Mouse (Mus musculus) liver, embryonic 12.5 days (tissue): ENCODE measurements at regions not wholly inside any gene's neighbourhood (a gene's known extent, or its start where the extent isn't known, plus 50 kb on each side); places are given as distances from the start of the nearest gene placed in this dataset.

Experiments used
- ATAC-seq: fragments of 200-750 bp; cut with Nextera tagmentation; 2 replicates; pipeline ENCODE4 v1.8.0; 2017; ENCODE audit warnings: moderate number of reproducible peaks, mild to moderate bottlenecking, moderate library complexity
- H3K27ac ChIP-seq: fragments of 300-500 bp; sonication (generic); 2 replicates; pipeline ENCODE4 v1.5.1; 2016; ENCODE audit warnings: mild to moderate bottlenecking
- H3K27me3 ChIP-seq: fragments of 300-500 bp; sonication (generic); replicated peaks from 2 replicates; pipeline ENCODE4 v1.6.1; 2016; ENCODE audit warnings: mild to moderate bottlenecking, moderate library complexity
- H3K36me3 ChIP-seq: fragments of 300-500 bp; sonication (generic); 2 replicates; pipeline ENCODE4 v1.6.1; 2016; ENCODE audit warnings: mild to moderate bottlenecking, moderate library complexity
- H3K4me1 ChIP-seq: fragments of 300-500 bp; sonication (generic); 2 replicates; pipeline ENCODE4 v1.6.1; 2016
- H3K4me2 ChIP-seq: fragments of 300-500 bp; sonication (generic); 2 replicates; pipeline ENCODE4 v1.6.1; 2016; ENCODE audit warnings: mild to moderate bottlenecking, moderate library complexity
- H3K4me3 ChIP-seq: fragments of 300-500 bp; sonication (generic); 2 replicates; pipeline ENCODE4 v1.5.1; 2016; ENCODE audit warnings: mild to moderate bottlenecking, moderate library complexity
- H3K9ac ChIP-seq: fragments of 300-500 bp; sonication (generic); 2 replicates; pipeline ENCODE4 v1.6.1; 2016; ENCODE audit warnings: mild to moderate bottlenecking, moderate library complexity
- H3K9me3 ChIP-seq: fragments of 300-500 bp; sonication (generic); replicated peaks from 2 replicates; pipeline ENCODE4 v1.6.1; 2016; ENCODE audit warnings: mild to moderate bottlenecking, moderate library complexity
- WGBS: fragments of 180-500 bp; shearing (Covaris S2); methylation state at CpG from one replicate; pipeline ENCODE4 v1.1.7; 2016; ENCODE audit not compliant: insufficient replicate concordance; 5-methylcytosine and 5-hydroxymethylcytosine counted together

- Histone ChIP-seq H3K4me1 (no peaks in the 10 kb centered on the region), H3K27me3 (no peaks in the 10 kb centered on the region), H3K9me3 (no peaks in the 10 kb centered on the region), H3K36me3 (no peaks in the 10 kb centered on the region), H3K9ac (no peak overlapping the region), H3K4me2 (no peak overlapping the region), H3K27ac (no peak overlapping the region), H3K4me3 (no peak overlapping the region)
- no peak for ATAC-seq
- 74% methylated on average over 6 of the region's 6 CpGs for WGBS
These were observed 537.9 kb downstream of the Tm4sf1 start for GRCm38 (mm10) chr3:56763896-56764295.

DNA sequence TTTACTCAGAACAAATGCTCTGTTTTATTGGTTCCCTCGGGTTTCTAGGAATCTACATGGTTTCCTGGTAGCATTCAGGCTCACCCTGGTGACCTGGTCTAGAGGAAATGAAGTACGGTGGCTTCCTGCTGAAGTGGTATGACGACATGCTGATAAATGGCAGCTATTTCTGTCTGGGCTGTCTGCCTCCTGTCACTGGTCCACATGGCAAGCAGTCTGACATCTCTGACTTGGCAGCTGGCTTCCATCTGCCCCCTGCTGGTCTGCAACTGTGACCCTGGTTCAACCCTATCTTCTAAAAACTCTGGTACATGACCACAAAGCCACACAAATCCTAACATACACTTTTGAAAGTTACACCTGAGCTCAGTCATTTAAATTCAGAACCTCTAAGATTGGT lies 548.1 kb downstream of the Tm4sf1 start:
- WGBS, result 15% methylated on average over 3 of the region's 3 CpGs
- no peak overlapping the region for H3K4me2 ChIP-seq
- H3K4me3 ChIP-seq, result no peak overlapping the region
- no peaks in the 10 kb centered on the region for H3K36me3 ChIP-seq
- no peaks in the 10 kb centered on the region for H3K4me1 ChIP-seq
- no peak for ATAC-seq
- H3K27ac ChIP-seq, result no peak overlapping the region
- H3K27me3 ChIP-seq, result no peaks in the 10 kb centered on the region
- H3K9me3 ChIP-seq, result no peaks in the 10 kb centered on the region
- H3K9ac ChIP-seq, result no peak overlapping the region

DNA sequence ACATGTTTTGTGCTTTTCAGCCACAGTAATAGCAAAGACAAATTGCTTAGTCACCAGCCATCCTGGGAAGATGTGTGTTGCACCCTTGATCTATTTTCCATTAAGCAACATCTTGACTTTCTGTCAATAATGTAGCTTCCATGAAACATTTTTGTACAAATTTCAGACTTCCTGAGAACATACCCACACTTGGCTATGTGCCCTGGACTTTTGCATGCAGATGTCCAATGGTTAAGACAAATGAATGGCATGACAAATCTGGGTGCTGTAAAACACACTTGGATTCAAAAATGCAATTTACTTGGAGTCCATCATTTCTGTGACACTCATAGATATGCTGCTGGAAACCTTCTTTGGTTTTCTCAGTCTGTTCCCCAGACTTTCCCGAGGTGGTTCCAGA lies 549.9 kb downstream of the Tm4sf1 start:
- H3K9me3 ChIP-seq, result no peaks in the 10 kb centered on the region
- ATAC-seq, result no peak
- H3K9ac ChIP-seq, result no peak overlapping the region
- H3K27ac ChIP-seq, result no peak overlapping the region
- H3K4me1 ChIP-seq, result no peaks in the 10 kb centered on the region
- 70% methylated on average over 1 of the region's 1 CpGs for WGBS
- H3K27me3 ChIP-seq, result no peaks in the 10 kb centered on the region
- H3K4me2 ChIP-seq, result no peak overlapping the region
- H3K36me3 ChIP-seq, result no peaks in the 10 kb centered on the region
- H3K4me3 ChIP-seq, result no peak overlapping the region

GRCm38 (mm10) chr3:56740902-56741301 lies 557.4 kb upstream of the Nbea start:
- Histone ChIP-seq H3K27me3 (no peaks in the 10 kb centered on the region), H3K27ac (no peak overlapping the region), H3K9me3 (no peaks in the 10 kb centered on the region), H3K4me3 (no peak overlapping the region), H3K4me1 (no peaks in the 10 kb centered on the region), H3K36me3 (no peaks in the 10 kb centered on the region), H3K9ac (no peak overlapping the region), H3K4me2 (no peak overlapping the region)
- no peak for ATAC-seq

DNA sequence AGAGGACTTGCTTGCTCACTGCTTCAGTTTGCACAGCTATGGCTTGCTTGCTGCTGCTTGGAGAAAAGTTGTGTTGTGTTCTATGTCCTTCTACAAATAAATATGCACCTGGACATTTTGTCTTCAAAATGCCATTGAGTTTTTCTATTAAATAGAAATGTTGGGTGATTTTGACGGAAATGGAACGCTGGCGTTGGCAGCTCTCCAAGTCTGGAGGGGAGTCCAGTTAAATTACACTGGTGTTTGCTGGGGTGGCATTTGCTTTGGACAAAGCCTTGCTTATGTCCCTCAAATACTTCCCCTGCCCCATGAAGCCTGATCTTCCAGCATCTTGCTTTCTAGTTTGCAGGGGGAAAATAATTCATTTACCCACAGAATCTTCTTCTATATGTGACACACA lies 556.0 kb upstream of the Nbea start:
- Histone ChIP-seq H3K36me3 (no peaks in the 10 kb centered on the region), H3K27ac (no peak overlapping the region), H3K27me3 (no peaks in the 10 kb centered on the region), H3K4me1 (no peaks in the 10 kb centered on the region), H3K4me2 (no peak overlapping the region), H3K4me3 (no peak overlapping the region), H3K9me3 (no peaks in the 10 kb centered on the region), H3K9ac (no peak overlapping the region)
- ATAC-seq, result no peak
- 76% methylated on average over 3 of the region's 3 CpGs for WGBS

DNA sequence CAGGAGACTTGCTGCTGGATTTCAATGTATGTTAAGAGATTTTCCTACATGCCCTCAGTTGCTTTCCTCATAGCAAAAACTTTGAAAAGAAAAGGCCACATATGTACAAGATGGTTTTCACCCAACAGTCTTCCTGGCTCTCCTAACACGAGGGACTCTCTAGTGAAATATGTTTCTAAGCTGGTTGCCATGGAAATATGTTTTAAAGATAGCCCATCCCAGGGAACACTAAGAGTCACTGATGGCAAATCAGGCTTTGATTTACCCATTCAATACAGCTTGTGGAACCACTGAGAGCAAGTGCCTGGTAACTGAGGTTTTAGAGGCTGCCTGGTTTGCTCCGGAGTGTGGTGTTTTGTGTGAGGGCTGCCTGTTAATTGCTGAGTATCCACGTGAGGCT lies 547.3 kb upstream of the Nbea start:
- no peak for ATAC-seq
- Histone ChIP-seq H3K27ac (no peak overlapping the region), H3K36me3 (no peaks in the 10 kb centered on the region), H3K4me3 (no peak overlapping the region), H3K9me3 (no peaks in the 10 kb centered on the region), H3K4me2 (no peak overlapping the region), H3K27me3 (no peaks in the 10 kb centered on the region), H3K4me1 (no peaks in the 10 kb centered on the region), H3K9ac (no peak overlapping the region)
- 43% methylated on average over 3 of the region's 3 CpGs for WGBS

DNA sequence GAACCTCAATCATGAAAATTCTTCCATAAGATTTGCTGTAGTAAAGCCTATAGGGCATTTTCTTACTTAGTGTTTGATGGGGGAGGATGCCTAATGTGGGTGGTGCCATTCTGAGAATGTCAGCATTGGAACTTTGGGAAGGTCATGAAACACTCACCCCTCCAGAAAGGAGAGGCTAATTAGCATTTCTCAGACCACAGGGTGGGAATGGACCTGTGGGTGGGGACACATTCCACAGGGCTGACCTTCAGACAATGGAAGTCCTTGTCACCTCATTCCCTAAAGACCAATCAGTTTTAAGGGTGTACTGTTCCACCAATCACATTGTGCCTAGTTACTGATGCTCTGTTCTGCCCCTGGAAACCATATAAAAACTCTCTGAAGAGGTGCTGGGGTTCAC lies 541.5 kb upstream of the Nbea start:
- no peaks in the 10 kb centered on the region for H3K36me3 ChIP-seq
- H3K4me3 ChIP-seq, result no peak overlapping the region
- ATAC-seq, result no peak
- no peak overlapping the region for H3K27ac ChIP-seq
- H3K9ac ChIP-seq, result no peak overlapping the region
- H3K9me3 ChIP-seq, result no peaks in the 10 kb centered on the region
- no peaks in the 10 kb centered on the region for H3K4me1 ChIP-seq
- H3K4me2 ChIP-seq, result no peak overlapping the region
- H3K27me3 ChIP-seq, result no peaks in the 10 kb centered on the region

- Histone ChIP-seq H3K27ac (no peak overlapping the region), H3K27me3 (no peaks in the 10 kb centered on the region), H3K9ac (no peak overlapping the region), H3K4me1 (no peaks in the 10 kb centered on the region), H3K9me3 (no peaks in the 10 kb centered on the region), H3K4me3 (no peak overlapping the region), H3K36me3 (no peaks in the 10 kb centered on the region), H3K4me2 (no peak overlapping the region)
- no peak for ATAC-seq
- WGBS, result 46% methylated on average over 1 of the region's 1 CpGs
These were observed 524.8 kb upstream of the Nbea start for GRCm38 (mm10) chr3:56708260-56708659.

DNA sequence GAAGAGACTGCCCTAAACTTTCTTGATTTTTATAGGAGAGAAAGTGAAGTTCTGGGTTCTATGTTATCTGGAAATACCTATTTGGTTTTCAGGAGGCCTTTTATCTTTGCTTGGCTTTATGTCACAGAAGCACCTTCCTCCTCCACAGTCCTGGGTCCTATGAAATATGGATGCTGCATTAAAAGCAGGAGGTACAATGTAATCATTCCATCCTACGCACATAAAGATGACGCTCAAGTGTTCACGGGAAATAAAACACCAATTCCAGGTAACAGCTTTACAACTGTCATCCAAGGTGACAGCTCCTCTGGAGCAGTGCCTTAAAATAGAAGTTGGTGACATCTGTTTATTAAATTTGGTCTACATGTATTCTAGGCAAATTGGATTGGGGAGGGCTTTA lies 523.8 kb upstream of the Nbea start:
- no peaks in the 10 kb centered on the region for H3K9me3 ChIP-seq
- no peaks in the 10 kb centered on the region for H3K36me3 ChIP-seq
- no peak overlapping the region for H3K27ac ChIP-seq
- no peak overlapping the region for H3K4me3 ChIP-seq
- WGBS, result 70% methylated on average over 3 of the region's 3 CpGs
- no peak overlapping the region for H3K4me2 ChIP-seq
- H3K27me3 ChIP-seq, result no peaks in the 10 kb centered on the region
- no peak overlapping the region for H3K9ac ChIP-seq
- no peak for ATAC-seq
- no peaks in the 10 kb centered on the region for H3K4me1 ChIP-seq

DNA sequence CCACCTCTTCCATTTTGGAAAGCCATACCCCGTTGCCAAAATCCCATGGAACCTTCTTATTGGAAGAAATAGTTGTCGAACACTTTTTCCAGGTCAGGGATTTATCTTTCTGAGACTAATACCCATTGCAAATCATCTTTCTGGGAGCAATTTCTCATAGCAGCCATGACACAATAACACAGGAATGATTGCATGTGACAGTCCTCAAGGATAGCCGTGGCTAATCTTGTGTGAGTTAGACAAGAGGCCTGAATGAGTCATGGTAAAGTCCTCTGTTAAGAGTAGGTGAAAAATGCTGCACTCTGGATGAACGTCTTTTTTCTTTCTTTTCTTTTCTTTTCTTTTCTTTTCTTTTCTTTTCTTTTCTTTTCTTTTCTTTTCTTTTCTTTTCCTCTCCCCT lies 522.5 kb upstream of the Nbea start:
- Histone ChIP-seq H3K36me3 (no peaks in the 10 kb centered on the region), H3K4me2 (no peak overlapping the region), H3K4me1 (no peaks in the 10 kb centered on the region), H3K9ac (no peak overlapping the region), H3K9me3 (no peaks in the 10 kb centered on the region), H3K27ac (no peak overlapping the region), H3K4me3 (no peak overlapping the region), H3K27me3 (no peaks in the 10 kb centered on the region)
- WGBS, result 54% methylated on average over 4 of the region's 4 CpGs
- no peak for ATAC-seq

GRCm38 (mm10) chr3:56698941-56699340 lies 515.4 kb upstream of the Nbea start:
- no peak overlapping the region for H3K9ac ChIP-seq
- no peak overlapping the region for H3K27ac ChIP-seq
- ATAC-seq, result no peak
- no peak overlapping the region for H3K4me3 ChIP-seq
- H3K4me1 ChIP-seq, result no peaks in the 10 kb centered on the region
- no peaks in the 10 kb centered on the region for H3K27me3 ChIP-seq
- no peaks in the 10 kb centered on the region for H3K36me3 ChIP-seq
- no peak overlapping the region for H3K4me2 ChIP-seq
- no peaks in the 10 kb centered on the region for H3K9me3 ChIP-seq

DNA sequence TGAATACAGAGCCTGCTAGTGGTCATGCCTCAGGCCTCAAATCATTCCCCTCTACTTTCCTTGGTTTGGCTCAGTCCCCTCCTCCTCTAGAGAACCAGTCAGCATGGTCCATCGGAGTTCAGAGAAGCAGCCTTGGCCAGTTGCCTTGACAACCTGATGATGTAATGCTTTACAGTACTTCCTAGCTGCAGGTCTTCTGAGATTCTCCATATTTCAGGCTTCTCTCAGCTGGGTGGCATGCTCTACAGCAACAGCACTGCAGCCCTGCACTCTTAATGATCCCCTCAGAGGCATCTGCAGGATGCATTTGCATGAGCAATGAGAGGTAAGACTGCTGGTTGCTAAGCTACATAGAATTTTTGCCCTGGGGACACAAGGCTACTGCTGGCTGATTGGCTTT lies 514.7 kb upstream of the Nbea start:
- WGBS, result 43% methylated on average over 1 of the region's 1 CpGs

GRCm38 (mm10) chr3:56681031-56681430 lies 497.5 kb upstream of the Nbea start:
- no peak overlapping the region for H3K4me2 ChIP-seq
- H3K4me3 ChIP-seq, result no peak overlapping the region
- no peaks in the 10 kb centered on the region for H3K36me3 ChIP-seq
- H3K9ac ChIP-seq, result no peak overlapping the region
- no peaks in the 10 kb centered on the region for H3K4me1 ChIP-seq
- no peaks in the 10 kb centered on the region for H3K27me3 ChIP-seq
- no peak for ATAC-seq
- 88% methylated on average over 7 of the region's 7 CpGs for WGBS
- no peak overlapping the region for H3K27ac ChIP-seq
- no peaks in the 10 kb centered on the region for H3K9me3 ChIP-seq

More for the DNA sequence above, 514.7 kb upstream of the Nbea start:
- no peaks in the 10 kb centered on the region for H3K9me3 ChIP-seq
- H3K4me3 ChIP-seq, result no peak overlapping the region
- no peak for ATAC-seq
- H3K9ac ChIP-seq, result no peak overlapping the region
- H3K4me2 ChIP-seq, result no peak overlapping the region
- H3K36me3 ChIP-seq, result no peaks in the 10 kb centered on the region
- no peaks in the 10 kb centered on the region for H3K27me3 ChIP-seq
- H3K27ac ChIP-seq, result no peak overlapping the region
- no peaks in the 10 kb centered on the region for H3K4me1 ChIP-seq

DNA sequence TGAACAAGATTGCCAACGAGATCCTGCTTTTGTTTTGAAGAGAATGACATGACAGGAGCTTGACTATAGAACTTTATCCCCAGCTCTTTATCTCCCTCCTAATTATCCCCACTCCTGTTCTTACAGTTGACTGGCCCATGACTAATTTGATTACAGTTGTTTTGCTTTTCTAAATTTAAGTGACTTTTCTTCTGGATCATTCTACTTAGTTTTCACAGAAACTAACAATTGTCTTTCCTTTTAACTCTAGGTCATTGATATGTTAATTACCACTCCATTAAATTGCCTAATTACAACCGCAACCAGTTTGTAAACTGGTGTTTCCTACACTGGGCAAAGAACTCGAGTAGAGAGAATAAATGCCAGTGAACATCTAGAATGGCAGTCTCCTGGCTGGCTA lies 485.3 kb upstream of the Nbea start:
- Histone ChIP-seq H3K4me2 (no peak overlapping the region), H3K4me3 (no peak overlapping the region), H3K27me3 (no peaks in the 10 kb centered on the region), H3K4me1 (no peaks in the 10 kb centered on the region), H3K9ac (no peak overlapping the region), H3K27ac (no peak overlapping the region), H3K36me3 (no peaks in the 10 kb centered on the region), H3K9me3 (no peaks in the 10 kb centered on the region)
- WGBS, result 40% methylated on average over 3 of the region's 3 CpGs
- no peak for ATAC-seq
